Mouse (Mus musculus): ENCODE results near the gene Clk3.

Clk3 gene

GRCm38 (mm10) chr9:57770214-57770613 is 4.6 kb upstream of the Clk3 start:
- DNase-seq (ENCODE audit: low spot score): peak; percentile 23

GRCm38 (mm10) chr9:57769539-57770069 is 3.9 kb upstream of the Clk3 start:
- peak; percentile 46 for DNase-seq (ENCODE audit: low spot score)

GRCm38 (mm10) chr9:57767231-57767630 is 1.6 kb upstream of the Clk3 start:
- no peak for DNase-seq (ENCODE audit: low spot score)

- no peak for DNase-seq (ENCODE audit: low spot score)
Measured at GRCm38 (mm10) chr9:57766431-57766830, 771 bp upstream of the Clk3 start.

GRCm38 (mm10) chr9:57764974-57765363 is 691 bp downstream of the Clk3 start:
- DNase-seq (ENCODE audit: low spot score): peak; percentile 90

- DNase-seq (ENCODE audit: low spot score): peak; percentile 76
Measured at GRCm38 (mm10) chr9:57764147-57764973, 1.3 kb downstream of the Clk3 start.

- DNase-seq (ENCODE audit: low spot score): peak; percentile 48
Measured at GRCm38 (mm10) chr9:57762563-57762991, 3.1 kb downstream of the Clk3 start.

GRCm38 (mm10) chr9:57761563-57762551 is 3.8 kb downstream of the Clk3 start:
- no peak for DNase-seq (ENCODE audit: low spot score)

GRCm38 (mm10) chr9:57760416-57761146 is 5.1 kb downstream of the Clk3 start:
- no peak for DNase-seq (ENCODE audit: low spot score)

- peak; percentile 69 for DNase-seq (ENCODE audit: low spot score)
Measured at GRCm38 (mm10) chr9:57759289-57759688, 6.4 kb downstream of the Clk3 start.

- DNase-seq (ENCODE audit: low spot score): no peak
Measured at GRCm38 (mm10) chr9:57758528-57758927, 7.1 kb downstream of the Clk3 start.

GRCm38 (mm10) chr9:57757578-57757977 is 8.1 kb downstream of the Clk3 start:
- DNase-seq (ENCODE audit: low spot score): peak; percentile 36

- DNase-seq (ENCODE audit: low spot score): no peak
Measured at GRCm38 (mm10) chr9:57750901-57751300, 14.8 kb downstream of the Clk3 start.

GRCm38 (mm10) chr9:57748831-57749230 is 16.8 kb downstream of the Clk3 start:
- DNase-seq (ENCODE audit: low spot score): no peak

- DNase-seq (ENCODE audit: low spot score): no peak
Measured at GRCm38 (mm10) chr9:57748137-57748536, 17.5 kb downstream of the Clk3 start.

GRCm38 (mm10) chr9:57747067-57747466 is 18.6 kb downstream of the Clk3 start:
- no peak for DNase-seq (ENCODE audit: low spot score)

GRCm38 (mm10) chr9:57744462-57745091 is 21.1 kb downstream of the Clk3 start:
- DNase-seq (ENCODE audit: low spot score): peak; percentile 37

GRCm38 (mm10) chr9:57739863-57740262 is 25.8 kb downstream of the Clk3 start:
- DNase-seq (ENCODE audit: low spot score): no peak

- no peak for DNase-seq (ENCODE audit: low spot score)
Measured at GRCm38 (mm10) chr9:57733606-57734005, 32.1 kb downstream of the Clk3 start.

- no peak for DNase-seq (ENCODE audit: low spot score)
Measured at GRCm38 (mm10) chr9:57728312-57728711, 37.3 kb downstream of the Clk3 start.

GRCm38 (mm10) chr9:57724701-57725100 is 41.0 kb downstream of the Clk3 start:
- no peak for DNase-seq (ENCODE audit: low spot score)
